Mouse (Mus musculus) lung, postnatal 0 days (tissue): ENCODE results near the gene Mroh7.

ENCODE experiments used
- CTCF ChIP-seq: IDR thresholded peaks from 2 replicates; pipeline ENCODE4 v1.5.1; 2016; ENCODE audit warnings: antibody characterized with exemption, mild to moderate bottlenecking
- EP300 ChIP-seq: IDR thresholded peaks from 2 replicates; pipeline ENCODE4 v1.6.1; 2016; ENCODE audit warnings: antibody characterized with exemption, mild to moderate bottlenecking, control low read depth

DNA sequence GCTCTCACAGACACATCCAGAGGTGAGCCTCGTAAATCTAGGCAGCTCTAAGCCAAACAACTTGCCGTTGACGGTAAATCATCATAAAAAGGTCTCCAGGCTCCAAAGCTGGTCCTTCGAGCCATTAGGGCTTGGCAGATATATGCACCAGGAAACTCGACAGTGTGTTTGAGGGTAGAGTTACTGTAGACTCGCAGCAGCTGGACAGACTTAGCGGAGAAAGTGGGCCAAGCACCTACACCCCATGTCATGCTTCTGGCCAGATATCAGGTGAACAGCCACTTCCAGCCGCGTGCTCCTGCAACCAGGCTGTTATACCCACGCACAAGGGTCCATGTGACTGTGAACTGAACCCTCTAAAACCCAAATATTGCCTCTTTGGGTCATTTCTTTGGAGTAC, 75.0 kb downstream of the Mroh7 start:
- no peak for TF ChIP-seq CTCF
- TF ChIP-seq EP300: no peak
